Mouse (Mus musculus): ENCODE measurements around the gene Steap1. TPM values are rescaled to one million over a fixed set of nuclear protein-coding genes. Genes with fewer than 3 reads are reported as not detected.

The Steap1 gene
- not detected for polyA plus RNA-seq (2017; shearing (Covaris generic))

DNA sequence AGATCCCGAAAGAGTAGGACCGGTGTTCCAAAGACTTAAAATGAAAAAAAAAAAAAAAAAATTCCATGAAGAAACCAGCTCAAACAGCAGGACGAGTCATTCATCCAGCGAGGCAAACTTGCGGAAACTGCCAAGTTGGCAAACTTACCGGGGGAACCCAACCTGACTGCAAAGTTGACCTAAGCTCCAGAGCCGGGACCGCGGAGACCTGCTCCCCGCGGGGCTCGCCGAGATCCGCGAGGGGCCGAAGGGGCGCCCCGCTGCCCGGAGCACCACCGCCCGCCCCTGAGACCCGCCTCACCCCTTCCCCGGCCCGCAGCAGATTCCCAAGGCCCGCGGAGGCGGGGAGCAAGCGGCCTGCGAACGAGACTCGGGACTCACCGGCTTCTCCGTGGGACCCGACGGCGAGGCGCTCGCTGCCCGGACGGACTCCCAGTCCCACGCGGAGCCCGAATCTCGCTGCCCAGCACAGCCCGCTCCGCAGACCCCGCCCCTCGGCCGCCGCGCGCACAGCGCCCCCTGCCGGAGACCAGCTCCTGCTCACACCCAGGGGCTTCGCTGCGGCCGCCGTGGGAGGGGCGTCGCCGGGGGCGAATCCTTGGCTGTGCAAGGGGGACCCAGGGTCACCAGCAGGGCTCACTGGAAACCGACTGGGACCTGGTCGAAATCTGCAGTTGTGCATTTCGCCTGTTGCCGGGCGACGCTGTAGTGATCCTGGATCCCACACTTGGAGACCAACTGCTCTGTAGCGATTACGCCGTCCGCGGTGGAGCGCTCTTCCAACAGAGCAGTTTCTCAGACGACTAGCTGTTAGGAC is at the start of gene Steap1:
Gene Steap1, minus strand, starts transcription at position 461 of the 817 bp plus-strand sequence.

DNA sequence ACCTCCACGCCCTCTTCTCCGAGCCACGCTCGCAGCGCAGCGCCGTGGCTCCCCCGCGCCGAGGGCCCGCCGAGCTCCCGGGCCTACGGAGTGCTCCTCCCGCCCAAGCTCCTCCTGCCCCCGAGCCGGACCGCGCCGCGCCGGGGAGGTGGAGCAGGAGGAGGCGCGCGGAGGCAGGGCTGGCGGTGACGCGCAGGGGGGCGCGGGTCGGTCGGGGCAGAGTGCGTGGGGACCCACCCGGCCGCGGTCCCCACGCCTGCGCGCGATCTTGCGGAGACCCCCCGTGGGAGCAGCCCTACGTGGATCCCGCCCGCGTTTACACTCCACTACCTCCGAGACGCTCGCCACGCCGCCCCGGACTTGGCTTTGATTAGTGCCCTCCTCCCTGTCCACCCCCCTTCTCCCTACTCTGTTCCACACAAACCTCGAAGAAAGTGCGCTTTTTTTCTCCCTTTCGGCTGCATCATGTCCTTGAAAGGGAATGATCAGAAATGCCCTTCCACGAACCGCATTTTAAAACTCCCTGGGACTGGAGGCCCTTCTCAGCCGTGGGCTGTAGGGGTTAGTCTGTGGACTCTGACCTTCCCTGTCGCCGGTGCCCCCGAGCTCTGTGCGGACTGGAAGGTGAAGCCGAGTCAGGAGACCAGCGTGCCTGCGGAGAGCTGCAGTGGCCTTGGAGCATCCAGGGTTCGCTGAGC is 55.0 kb downstream of the Steap1 start, which contains the start of gene Steap2:
Gene Steap2, minus strand, starts transcription at position 623 of the 698 bp plus-strand sequence.

Other genes starting within 250 kb of the Steap1 start
- 2.2 TPM for gene Cldn12, start 234.4 kb downstream of the Steap1 start, polyA plus RNA-seq (2017; shearing (Covaris generic))
- gene Gtpbp10, start 189.8 kb downstream of the Steap1 start, polyA plus RNA-seq (2017; shearing (Covaris generic)): 16.6 TPM
- not detected for gene Gm8773, start 175.5 kb downstream of the Steap1 start, polyA plus RNA-seq (2017; shearing (Covaris generic))
- not detected for gene Cfap69, start 85.1 kb downstream of the Steap1 start, polyA plus RNA-seq (2017; shearing (Covaris generic))
- gene Steap2, start 54.7 kb downstream of the Steap1 start, polyA plus RNA-seq (2017; shearing (Covaris generic)): not detected

All from CD4-positive, CD25-positive, alpha-beta regulatory T cell, adult 9 weeks (primary cell).